9 mouse cellular contexts compared by ENCODE assay signal in the genomic region with DNA sequence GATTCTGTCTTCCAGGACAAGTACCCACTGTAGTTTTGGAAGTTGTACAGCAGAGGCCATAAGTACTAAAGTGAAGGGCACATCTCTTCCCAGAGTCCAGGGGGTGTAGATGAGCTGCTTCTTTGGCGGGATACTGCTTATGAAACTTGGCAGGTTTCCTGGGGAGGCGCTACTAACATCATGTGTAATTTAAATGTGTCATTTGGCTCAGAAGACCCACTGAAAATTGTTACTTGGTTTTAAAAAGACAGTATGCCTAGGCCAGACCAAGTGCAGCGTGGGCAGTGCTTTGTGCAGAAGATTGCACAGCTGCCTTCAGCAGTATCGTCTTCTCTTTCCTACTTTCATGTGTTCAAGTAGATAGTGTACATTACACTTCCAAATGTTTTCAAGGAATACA. TPM values are rescaled to one million over a fixed set of nuclear protein-coding genes. Genes with fewer than 3 reads are reported as not detected.
DNase-seq lines count a peak whose midpoint lies in the region; ATAC-seq lines count a peak whose summit lies in the region.
"Had no signal": no experiment of that assay in that cellular context is flagged by ENCODE, and none has a peak within 500 bp of the region (broad histone marks: within the 10 kb centered on the region; RNA-seq: fewer than 3 reads in every experiment).

No protein-coding gene starts in this region.

- no peaks in the 10 kb centered on the region for H3K9me3 ChIP-seq in kidney, embryonic 15.5 days (replicated peaks)
- no peaks in the 10 kb centered on the region for H3K9me3 ChIP-seq in intestine, embryonic 16.5 days (ENCODE audit: control insufficient read depth, low read length)
- no peaks in the 10 kb centered on the region for H3K9me3 ChIP-seq in hindbrain, embryonic 13.5 days
- H3K9me3 ChIP-seq: neural tube, embryonic 13.5 days had no signal

- H3K36me3 ChIP-seq in kidney, embryonic 15.5 days = peaks cover 24% of the 10 kb centered on the region
- no peaks in the 10 kb centered on the region for H3K36me3 ChIP-seq in intestine, embryonic 16.5 days (ENCODE audit: control insufficient read depth, insufficient read depth, low read length)
- peaks cover 31% of the 10 kb centered on the region for H3K36me3 ChIP-seq in hindbrain, embryonic 13.5 days

- H3K9ac ChIP-seq in kidney, embryonic 15.5 days = no peak overlapping the region
- H3K9ac ChIP-seq in intestine, embryonic 16.5 days (ENCODE audit: low read depth, low read length) = no peak overlapping the region
- H3K9ac ChIP-seq in hindbrain, embryonic 13.5 days = no peak overlapping the region
- H3K9ac ChIP-seq: neural tube, embryonic 13.5 days had no signal

- H3K4me2 ChIP-seq in kidney, embryonic 15.5 days = no peak overlapping the region
- no peak overlapping the region for H3K4me2 ChIP-seq in intestine, embryonic 16.5 days (ENCODE audit: low read depth, low read length)
- no peak overlapping the region for H3K4me2 ChIP-seq in hindbrain, embryonic 13.5 days
- H3K4me2 ChIP-seq: neural tube, embryonic 13.5 days had no signal

- H3K4me1 ChIP-seq in kidney, embryonic 15.5 days = no peaks in the 10 kb centered on the region
- H3K4me1 ChIP-seq in intestine, embryonic 16.5 days (ENCODE audit: control insufficient read depth, insufficient read depth, low read length) = no peaks in the 10 kb centered on the region
- H3K4me1 ChIP-seq in hindbrain, embryonic 13.5 days (replicated peaks) = no peaks in the 10 kb centered on the region
- H3K4me1 ChIP-seq: neural tube, embryonic 13.5 days had no signal

- ATAC-seq in kidney, embryonic 15.5 days (replicated peaks; ENCODE audit: low FRiP score) = no peak
- ATAC-seq in intestine, embryonic 16.5 days = no peak
- ATAC-seq in hindbrain, embryonic 13.5 days (ENCODE audit: low FRiP score) = no peak

- WGBS in kidney, embryonic 15.5 days = 63% methylated on average over 4 of the region's 4 CpGs
- 60% methylated on average over 4 of the region's 4 CpGs for WGBS in intestine, embryonic 16.5 days
- WGBS in hindbrain, embryonic 13.5 days = 90% methylated on average over 4 of the region's 4 CpGs

- no peaks in the 10 kb centered on the region for H3K27me3 ChIP-seq in kidney, embryonic 15.5 days
- H3K27me3 ChIP-seq in intestine, embryonic 16.5 days (replicated peaks; ENCODE audit: control insufficient read depth, insufficient read depth, low read length) = no peaks in the 10 kb centered on the region
- no peaks in the 10 kb centered on the region for H3K27me3 ChIP-seq in hindbrain, embryonic 13.5 days
- H3K27me3 ChIP-seq: neural tube, embryonic 13.5 days had no signal

- no peak overlapping the region for H3K4me3 ChIP-seq in kidney, embryonic 15.5 days (replicated peaks)
- H3K4me3 ChIP-seq in intestine, embryonic 16.5 days (ENCODE audit: low read length) = no peak overlapping the region
- H3K4me3 ChIP-seq in hindbrain, embryonic 13.5 days = no peak overlapping the region
- H3K4me3 ChIP-seq: neural tube, embryonic 13.5 days had no signal

- no peak for DNase-seq in kidney, adult 9 months
- peak; percentile 44 to 82 for DNase-seq in frontal cortex, adult 2 months (ENCODE audit: extremely low spot score in 1 of 2, low spot score in 1 of 2)
- DNase-seq in right cerebral cortex, adult 2 months (ENCODE audit: low spot score in 2 of 2) = peak; percentile 38 to 60
- DNase-seq in T-cell, adult 2 months (ENCODE audit: low spot score) = no peak
- DNase-seq in B cell, adult 2 months = no peak

- 0 out of 2 replicates have a peak overlapping the region, but pooled peaks have one; percentile 14 for H3K27ac ChIP-seq in kidney, embryonic 15.5 days
- H3K27ac ChIP-seq in intestine, embryonic 16.5 days (ENCODE audit: low read length) = peak overlapping the region; percentile 78
- H3K27ac ChIP-seq in hindbrain, embryonic 13.5 days = no peak overlapping the region
- H3K27ac ChIP-seq: neural tube, embryonic 13.5 days had no signal

RNA-seq across cellular contexts. Expression of gene Esyt2, which starts 44.5 kb away (rescaled TPM):
- 17.8 and 18.7 TPM in 2 replicates for polyA plus RNA-seq in kidney, embryonic 15.5 days (2015; fragmentation: Nextera tagmentation; extraction: Ambion mirVana)
- 21.0 and 21.2 TPM in 2 replicates for polyA plus RNA-seq in frontal cortex, adult 2 months (2012; rRNA removed)
- polyA plus RNA-seq in intestine, embryonic 16.5 days (2015; fragmentation: Nextera tagmentation; extraction: Ambion mirVana) = 15.7 and 18.0 TPM in 2 replicates
- 11.7 and 11.9 TPM in 2 replicates for polyA plus RNA-seq in hindbrain, embryonic 13.5 days (2015; fragmentation: Nextera tagmentation; extraction: Ambion mirVana)

RNA-seq across cellular contexts. Expression of gene Gm11027, which starts 50.4 kb away (rescaled TPM):
- not detected in 2 replicates for polyA plus RNA-seq in kidney, embryonic 15.5 days (2015; fragmentation: Nextera tagmentation; extraction: Ambion mirVana)
- polyA plus RNA-seq in frontal cortex, adult 2 months (2012; rRNA removed) = not detected in 2 replicates
- polyA plus RNA-seq in intestine, embryonic 16.5 days (2015; fragmentation: Nextera tagmentation; extraction: Ambion mirVana) = not detected in 2 replicates
- polyA plus RNA-seq in hindbrain, embryonic 13.5 days (2015; fragmentation: Nextera tagmentation; extraction: Ambion mirVana) = not detected in 2 replicates
- polyA plus RNA-seq: neural tube, embryonic 13.5 days had no signal

Comparison
In these comparisons a context has a peak if more than half of its experiments do, and no peak if none do; other contexts are left out.
1. DNase-seq: peak in frontal cortex, adult 2 months (2 of 2) and right cerebral cortex, adult 2 months (2 of 2); none in kidney, adult 9 months (single experiment), T-cell, adult 2 months (single experiment) and B cell, adult 2 months (0 of 2).